Mouse (Mus musculus) ES-E14 (cell line): ENCODE data around the gene Lhcgr. TPM values are rescaled to one million over a fixed set of nuclear protein-coding genes. Genes with fewer than 3 reads are reported as not detected.

Experiments used
- DNase-seq: peaks from one replicate; pipeline ENCODE4 v3.0.0-alpha.2; 2013; ENCODE audit warnings: low read depth, low spot score
- H3K27ac ChIP-seq: 2 replicates; pipeline ENCODE4 v1.5.1; 2012; ENCODE audit warnings: low read depth, mild to moderate bottlenecking, low read length, moderate library complexity, mixed read lengths; ENCODE audit not compliant: poor library complexity, insufficient read depth, severe bottlenecking
- H3K36me3 ChIP-seq: 2 replicates; pipeline ENCODE4 v1.6.1; 2012; ENCODE audit warnings: mild to moderate bottlenecking, low read length, moderate library complexity, mixed read lengths; ENCODE audit not compliant: control insufficient read depth, poor library complexity, insufficient read depth, severe bottlenecking
- H3K4me1 ChIP-seq, 2 experiments: fragments of 150-350 bp in 1 of 2; sonication (generic) in 1 of 2; 2 replicates each; pipeline ENCODE4 v1.6.1; 2012; ENCODE audit warnings: low read length in 2 of 2, mild to moderate bottlenecking in 1 of 2, mixed read lengths in 1 of 2; ENCODE audit not compliant: control insufficient read depth in 2 of 2, insufficient read depth in 2 of 2, poor library complexity in 1 of 2
- H3K4me3 ChIP-seq, 2 experiments: fragments of 150-350 bp in 1 of 2; sonication (generic) in 1 of 2; 2 replicates each; pipeline ENCODE4 v1.5.1; 2012; ENCODE audit warnings: low read length in 2 of 2, low read depth in 1 of 2, mild to moderate bottlenecking in 1 of 2, mixed read lengths in 1 of 2; ENCODE audit not compliant: insufficient read depth in 1 of 2, poor library complexity in 1 of 2, severe bottlenecking in 1 of 2
- H3K9ac ChIP-seq: 2 replicates; pipeline ENCODE4 v1.6.1; 2012; ENCODE audit warnings: low read depth, mild to moderate bottlenecking, low read length, mixed read lengths; ENCODE audit not compliant: poor library complexity, insufficient read depth, severe bottlenecking
- H3K9me3 ChIP-seq: fragments of 150-350 bp; sonication (generic); 2 replicates; pipeline ENCODE4 v1.6.1; 2012; ENCODE audit warnings: low read depth, mild to moderate bottlenecking, low read length; ENCODE audit not compliant: control insufficient read depth, insufficient read depth
- CHD2 ChIP-seq: IDR thresholded peaks from 2 replicates; pipeline ENCODE4 v1.6.1; 2014; ENCODE audit warnings: mild to moderate bottlenecking, low read depth, low read length, inconsistent platforms
- HCFC1 ChIP-seq: IDR thresholded peaks from 2 replicates; pipeline ENCODE4 v1.6.1; 2012; ENCODE audit warnings: low read length, inconsistent platforms, borderline replicate concordance; ENCODE audit not compliant: insufficient read depth
- MAFK ChIP-seq: IDR thresholded peaks from 2 replicates; pipeline ENCODE4 v1.6.1; 2014; ENCODE audit warnings: mild to moderate bottlenecking, low read depth, low read length, inconsistent platforms; ENCODE audit not compliant: insufficient read depth
- ZC3H11A ChIP-seq: IDR thresholded peaks from 2 replicates; pipeline ENCODE4 v1.6.1; 2012; ENCODE audit warnings: low read depth, mild to moderate bottlenecking, inconsistent platforms, low read length, borderline replicate concordance
- ZNF384 ChIP-seq: IDR thresholded peaks from 2 replicates; pipeline ENCODE4 v1.6.1; 2012; ENCODE audit warnings: low read depth, low read length, inconsistent platforms
- in situ Hi-C, 2 experiments: fragments of 600-800 bp; cut with MboI; formaldehyde crosslinking; loops; one replicate each; pipeline ENCODE4 v1.15.1; 2025; ENCODE audit warnings: low sequenced_read_pairs in 2 of 2, inconsistent platforms in 1 of 2; ENCODE audit not compliant: unreplicated experiment in 2 of 2
- total RNA-seq: library from RNA; depleted of rRNA; stranded (reverse); fragments of 300-350 nt; gene quantifications from 2 replicates; pipeline ENCODE4 v1.2.3, GENCODE M21; 2012

Lhcgr gene
- total RNA-seq, 1 experiment, result not detected

DNA sequence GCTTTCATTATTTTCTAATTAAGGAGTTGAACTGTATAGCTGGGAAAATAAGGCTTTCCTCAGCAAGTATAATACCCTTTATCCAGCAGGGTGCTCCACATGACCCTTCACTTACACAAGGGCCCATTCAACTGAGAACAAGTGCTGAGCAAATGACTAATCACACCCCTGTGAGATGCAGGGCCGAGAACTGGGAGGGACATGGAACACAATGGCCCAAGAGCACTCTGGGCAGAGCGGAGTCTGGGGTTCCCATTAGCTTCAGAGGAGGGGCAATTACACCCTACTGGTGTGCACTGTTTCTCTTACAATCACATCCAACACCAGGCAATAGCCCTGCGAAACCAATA, 27.7 kb downstream of the Lhcgr start:
- no peak for TF ChIP-seq MAFK
- Histone ChIP-seq H3K36me3 (no peaks in the 10 kb centered on the region), H3K4me1 (no peaks in the 10 kb centered on the region; a peak in 1 of 4 replicates), H3K9ac (no peak overlapping the region), H3K27ac (no peak overlapping the region), H3K9me3 (no peaks in the 10 kb centered on the region), H3K4me3 (no peak overlapping the region)
- in situ Hi-C loops, result no loop called here
- DNase-seq, result peak; percentile 34

GRCm38 (mm10) chr17:88763396-88764135, 28.2 kb downstream of the Lhcgr start:
- no peak overlapping the region for H3K9ac ChIP-seq
- in situ Hi-C loops, result no loop called here
- H3K27ac ChIP-seq, result no peak overlapping the region

GRCm38 (mm10) chr17:88758003-88758437, 33.8 kb downstream of the Lhcgr start:
- no peak overlapping the region for H3K9ac ChIP-seq
- no peak for DNase-seq
- in situ Hi-C loops, result no loop called here
- no peaks in the 10 kb centered on the region for H3K36me3 ChIP-seq
- no peaks in the 10 kb centered on the region for H3K9me3 ChIP-seq
- peaks cover 0 to 6% of the 10 kb centered on the region in 2 experiments; a peak in 1 of 4 replicates for H3K4me1 ChIP-seq
- H3K27ac ChIP-seq, result no peak overlapping the region
- no peak overlapping the region for H3K4me3 ChIP-seq
- TF ChIP-seq HCFC1, result no peak
- TF ChIP-seq CHD2, result no peak
- no peak for TF ChIP-seq MAFK
- no peak for TF ChIP-seq ZNF384
- TF ChIP-seq ZC3H11A, result no peak

More at GRCm38 (mm10) chr17:88763396-88764135, 28.2 kb downstream of the Lhcgr start:
- no peaks in the 10 kb centered on the region; a peak in 1 of 4 replicates for H3K4me1 ChIP-seq
- no peaks in the 10 kb centered on the region for H3K36me3 ChIP-seq
- H3K9me3 ChIP-seq, result no peaks in the 10 kb centered on the region
- DNase-seq, result no peak
- no peak for TF ChIP-seq CHD2
- no peak for TF ChIP-seq HCFC1
- TF ChIP-seq ZNF384, result no peak
- TF ChIP-seq ZC3H11A, result no peak
- TF ChIP-seq MAFK, result no peak
- H3K4me3 ChIP-seq, result no peak overlapping the region

DNA sequence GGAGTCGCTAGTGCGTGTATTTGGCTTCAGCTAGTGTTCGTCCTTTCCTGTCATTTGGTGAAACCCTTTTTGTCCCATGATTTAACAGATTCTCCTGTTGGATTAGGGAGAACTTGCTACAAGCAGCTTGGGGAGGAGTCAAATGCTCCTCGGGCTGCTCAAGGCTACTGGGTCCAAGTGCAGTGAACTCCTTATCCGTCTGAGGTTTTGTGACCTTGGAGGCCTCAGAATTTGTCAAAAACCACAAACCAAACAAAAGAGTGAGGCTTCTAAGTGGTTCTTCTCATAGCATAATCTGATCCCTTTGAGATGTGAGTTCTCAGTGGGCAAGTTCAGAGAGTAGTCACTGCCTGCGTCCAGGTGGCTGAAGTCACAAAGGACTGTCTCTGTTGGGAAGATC, 36.0 kb downstream of the Lhcgr start:
- Histone ChIP-seq H3K36me3 (no peaks in the 10 kb centered on the region), H3K9me3 (no peaks in the 10 kb centered on the region), H3K27ac (no peak overlapping the region), H3K4me1 (peaks cover 0 to 12% of the 10 kb centered on the region in 2 experiments; a peak in 2 of 4 replicates), H3K4me3 (no peak overlapping the region), H3K9ac (no peak overlapping the region)
- TF ChIP-seq ZC3H11A (no peak), ZNF384 (no peak), HCFC1 (no peak), CHD2 (no peak), MAFK (no peak)
- DNase-seq, result no peak
- in situ Hi-C loops, result no loop called here

GRCm38 (mm10) chr17:88753472-88753857, 38.3 kb downstream of the Lhcgr start:
- Histone ChIP-seq H3K9me3 (no peaks in the 10 kb centered on the region), H3K4me1 (peaks cover 0 to 12% of the 10 kb centered on the region in 2 experiments; a peak in 2 of 4 replicates), H3K4me3 (no peak overlapping the region), H3K27ac (no peak overlapping the region), H3K9ac (no peak overlapping the region), H3K36me3 (no peaks in the 10 kb centered on the region)
- no peak for DNase-seq
- in situ Hi-C loops, result loop anchor here in 1 of 2 experiments (5.0 kb wide), 1 partner anchor 101 kb away; no protein-coding TSS in a partner anchor
- no peak for TF ChIP-seq ZC3H11A
- TF ChIP-seq CHD2, result no peak
- no peak for TF ChIP-seq MAFK
